Mouse (Mus musculus) limb, embryonic 12.5 days (tissue): ENCODE measurements around the gene Prdm2. TPM values are rescaled to one million over a fixed set of nuclear protein-coding genes. Genes with fewer than 3 reads are reported as not detected.

ENCODE experiments used
- ATAC-seq: fragments of 200-750 bp; cut with Nextera tagmentation; 2 replicates; pipeline ENCODE4 v1.8.0; 2017; ENCODE audit warnings: low read depth, moderate TSS enrichment; ENCODE audit not compliant: insufficient number of reproducible peaks, insufficient read depth, low FRiP score, low TSS enrichment
- H3K27ac ChIP-seq: fragments of 300-500 bp; sonication (generic); 2 replicates; pipeline ENCODE4 v1.5.1; 2016; ENCODE audit warnings: mild to moderate bottlenecking, moderate library complexity
- H3K27me3 ChIP-seq: fragments of 300-500 bp; sonication (generic); 2 replicates; pipeline ENCODE4 v1.6.1; 2016; ENCODE audit warnings: mild to moderate bottlenecking, moderate library complexity
- H3K36me3 ChIP-seq: fragments of 300-500 bp; sonication (generic); 2 replicates; pipeline ENCODE4 v1.6.1; 2016; ENCODE audit warnings: mild to moderate bottlenecking, moderate library complexity
- H3K4me1 ChIP-seq: fragments of 300-500 bp; sonication (generic); replicated peaks from 2 replicates; pipeline ENCODE4 v1.6.1; 2016
- H3K4me2 ChIP-seq: fragments of 300-500 bp; sonication (generic); 2 replicates; pipeline ENCODE4 v1.6.1; 2016; ENCODE audit warnings: mild to moderate bottlenecking, moderate library complexity
- H3K4me3 ChIP-seq: fragments of 300-500 bp; sonication (generic); replicated peaks from 2 replicates; pipeline ENCODE4 v1.5.1; 2016; ENCODE audit warnings: mild to moderate bottlenecking
- H3K9ac ChIP-seq: fragments of 300-500 bp; sonication (generic); replicated peaks from 2 replicates; pipeline ENCODE4 v1.6.1; 2016; ENCODE audit warnings: mild to moderate bottlenecking, moderate library complexity
- H3K9me3 ChIP-seq: fragments of 300-500 bp; sonication (generic); 2 replicates; pipeline ENCODE4 v1.6.1; 2016; ENCODE audit warnings: mild to moderate bottlenecking, moderate library complexity
- WGBS: fragments of 180-500 bp; shearing (Covaris S2); methylation state at CpG from one replicate; pipeline ENCODE4 v1.1.7; 2016; 5-methylcytosine and 5-hydroxymethylcytosine counted together
- polyA plus RNA-seq: library from polyadenylated mRNA; unstranded; fragments of >200 nt; fragmentation: Nextera tagmentation; extraction: Ambion mirVana; gene quantifications from 2 replicates; pipeline ENCODE4 v1.2.1, GENCODE M21; 2016

Gene Prdm2
- polyA plus RNA-seq, 1 experiment from 2014 or later: 16.2 TPM

GRCm38 (mm10) chr4:143106566-143106965, 106.2 kb downstream of the Prdm2 start:
- peaks cover 51% of the 10 kb centered on the region for H3K36me3 ChIP-seq
- no peak overlapping the region for H3K4me2 ChIP-seq
- no peaks in the 10 kb centered on the region for H3K9me3 ChIP-seq
- no peaks in the 10 kb centered on the region for H3K27me3 ChIP-seq
- H3K9ac ChIP-seq: no peak overlapping the region
- no peak for ATAC-seq
- no peak overlapping the region for H3K4me3 ChIP-seq
- WGBS: 76% methylated on average over 2 of the region's 2 CpGs
- H3K4me1 ChIP-seq: peaks cover 29% of the 10 kb centered on the region
- H3K27ac ChIP-seq: no peak overlapping the region

GRCm38 (mm10) chr4:143104739-143105138, 108.1 kb downstream of the Prdm2 start:
- H3K4me2 ChIP-seq: no peak overlapping the region
- no peak overlapping the region for H3K9ac ChIP-seq
- no peak overlapping the region for H3K4me3 ChIP-seq
- H3K27ac ChIP-seq: no peak overlapping the region
- no peaks in the 10 kb centered on the region for H3K9me3 ChIP-seq
- peaks cover 29% of the 10 kb centered on the region for H3K4me1 ChIP-seq
- H3K27me3 ChIP-seq: no peaks in the 10 kb centered on the region
- ATAC-seq: no peak
- 67% methylated on average over 5 of the region's 5 CpGs for WGBS
- H3K36me3 ChIP-seq: peaks cover 32% of the 10 kb centered on the region

GRCm38 (mm10) chr4:143103811-143104210, 109.0 kb downstream of the Prdm2 start:
- no peak overlapping the region for H3K27ac ChIP-seq
- no peak for ATAC-seq
- peaks cover 25% of the 10 kb centered on the region for H3K4me1 ChIP-seq
- H3K36me3 ChIP-seq: peaks cover 23% of the 10 kb centered on the region
- H3K4me2 ChIP-seq: no peak overlapping the region
- H3K4me3 ChIP-seq: no peak overlapping the region
- H3K27me3 ChIP-seq: no peaks in the 10 kb centered on the region
- WGBS: 69% methylated on average over 2 of the region's 2 CpGs
- H3K9ac ChIP-seq: no peak overlapping the region
- no peaks in the 10 kb centered on the region for H3K9me3 ChIP-seq

DNA sequence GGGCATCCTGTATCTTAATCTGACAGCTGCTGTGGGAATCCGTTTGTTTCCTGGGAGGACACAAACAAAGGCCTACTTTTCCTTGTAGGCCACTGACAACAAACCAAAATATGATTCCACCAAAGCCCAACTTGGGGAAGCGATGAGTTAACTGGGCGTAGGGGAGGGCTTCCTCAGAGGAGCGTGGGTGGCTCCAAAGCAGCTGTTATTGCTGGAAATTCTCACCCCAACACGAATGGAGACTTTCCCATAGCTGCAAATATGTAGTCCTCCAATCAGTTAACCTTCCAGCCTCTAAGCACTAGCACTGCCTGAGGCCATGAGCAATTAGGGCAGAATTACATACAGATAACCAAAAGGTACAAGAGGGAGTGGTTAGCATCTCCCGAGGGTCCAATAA, 112.6 kb downstream of the Prdm2 start:
- H3K4me1 ChIP-seq: peaks cover 13% of the 10 kb centered on the region
- H3K9ac ChIP-seq: no peak overlapping the region
- 56% methylated on average over 6 of the region's 6 CpGs for WGBS
- no peak overlapping the region for H3K4me3 ChIP-seq
- no peaks in the 10 kb centered on the region for H3K27me3 ChIP-seq
- H3K4me2 ChIP-seq: no peak overlapping the region
- H3K9me3 ChIP-seq: no peaks in the 10 kb centered on the region
- H3K27ac ChIP-seq: no peak overlapping the region
- no peak for ATAC-seq
- H3K36me3 ChIP-seq: no peaks in the 10 kb centered on the region

- H3K4me2 ChIP-seq: no peak overlapping the region
- no peaks in the 10 kb centered on the region for H3K27me3 ChIP-seq
- H3K9ac ChIP-seq: no peak overlapping the region
- H3K9me3 ChIP-seq: no peaks in the 10 kb centered on the region
- H3K4me3 ChIP-seq: no peak overlapping the region
- ATAC-seq: no peak
- peaks cover 9% of the 10 kb centered on the region for H3K4me1 ChIP-seq
- no peaks in the 10 kb centered on the region for H3K36me3 ChIP-seq
- H3K27ac ChIP-seq: no peak overlapping the region
- 60% methylated on average over 11 of the region's 11 CpGs for WGBS
Observed at GRCm38 (mm10) chr4:143099288-143100039, 113.3 kb downstream of the Prdm2 start.

DNA sequence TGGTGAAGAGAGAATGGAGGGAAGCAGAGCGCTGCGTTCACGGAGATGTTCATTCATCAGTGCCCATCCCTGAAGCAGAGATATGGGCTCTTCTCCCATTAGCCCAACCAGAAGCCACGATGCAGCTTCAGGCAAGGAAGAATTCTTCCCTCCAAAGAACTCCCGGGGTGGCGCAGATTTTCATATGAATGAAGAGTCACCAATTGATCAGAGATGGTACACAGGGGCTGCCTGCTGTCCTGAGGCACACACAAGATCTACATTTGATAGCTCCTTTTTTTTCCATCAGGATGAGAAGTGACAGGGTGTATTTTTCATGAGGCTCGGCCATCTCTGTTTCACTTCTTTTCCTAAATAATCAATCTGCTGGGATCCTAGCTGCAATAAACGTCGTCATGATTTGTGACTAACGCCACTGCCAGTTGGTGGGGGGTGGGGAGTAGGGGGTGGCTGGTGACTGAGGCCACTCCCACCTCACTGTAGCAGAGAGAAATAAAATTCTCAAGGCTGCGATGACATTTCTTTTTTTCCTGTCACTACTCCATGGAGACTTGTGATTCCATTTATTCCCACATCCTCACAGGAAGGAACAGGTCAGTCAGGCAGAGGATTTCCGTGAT, 120.6 kb downstream of the Prdm2 start:
- peaks cover 5% of the 10 kb centered on the region; the same call in 1 of the 2 replicates for H3K9me3 ChIP-seq
- 27% methylated on average over 12 of the region's 12 CpGs for WGBS
- no peaks in the 10 kb centered on the region for H3K27me3 ChIP-seq
- H3K27ac ChIP-seq: no peak overlapping the region
- H3K4me3 ChIP-seq: no peak overlapping the region
- no peak overlapping the region for H3K9ac ChIP-seq
- peaks cover 6% of the 10 kb centered on the region; the same call in 1 of the 2 replicates for H3K4me1 ChIP-seq
- no peak for ATAC-seq
- H3K36me3 ChIP-seq: no peaks in the 10 kb centered on the region
- no peak overlapping the region for H3K4me2 ChIP-seq

DNA sequence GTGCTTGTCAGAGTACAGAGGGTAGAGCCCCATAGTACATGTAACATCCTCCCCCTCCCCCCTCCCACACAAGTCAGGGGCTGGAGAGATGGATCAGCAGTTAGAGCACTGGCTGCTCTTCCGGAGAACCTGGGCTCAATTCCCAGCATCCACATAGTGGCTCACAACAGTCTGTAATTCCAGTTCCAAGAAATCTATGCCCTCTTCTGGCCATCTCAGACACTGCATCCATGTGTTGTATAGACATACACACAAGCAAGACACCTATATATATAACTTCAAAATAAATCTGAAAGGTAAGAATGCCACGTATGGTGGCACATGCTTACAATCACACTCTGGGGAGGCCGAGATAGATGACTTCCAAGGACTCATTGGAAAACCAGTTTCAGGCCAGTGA, 122.2 kb downstream of the Prdm2 start:
- Histone ChIP-seq H3K36me3 (no peaks in the 10 kb centered on the region), H3K4me3 (no peak overlapping the region), H3K27ac (no peak overlapping the region), H3K9ac (no peak overlapping the region), H3K27me3 (no peaks in the 10 kb centered on the region), H3K4me2 (no peak overlapping the region), H3K4me1 (peaks cover 6% of the 10 kb centered on the region; the same call in 1 of the 2 replicates), H3K9me3 (peaks cover 5% of the 10 kb centered on the region; the same call in 1 of the 2 replicates)
- no peak for ATAC-seq
- 96% methylated on average over 3 of the region's 3 CpGs for whole genome bisulfite sequencing

GRCm38 (mm10) chr4:143074071-143074765, 138.6 kb downstream of the Prdm2 start:
- peaks cover 15% of the 10 kb centered on the region for H3K4me1 ChIP-seq
- WGBS: 4% methylated on average over 20 of the region's 20 CpGs
- no peaks in the 10 kb centered on the region for H3K36me3 ChIP-seq
- ATAC-seq: peak; percentile 52; the same call in 1 of the 2 replicates
- no peak overlapping the region for H3K27ac ChIP-seq
- peak overlapping the region; percentile 75 for H3K4me2 ChIP-seq
- no peaks in the 10 kb centered on the region for H3K9me3 ChIP-seq
- H3K9ac ChIP-seq: peak overlapping the region; percentile 52
- peak overlapping the region; percentile 31 for H3K4me3 ChIP-seq
- H3K27me3 ChIP-seq: peaks cover 13% of the 10 kb centered on the region; the same call in 1 of the 2 replicates

DNA sequence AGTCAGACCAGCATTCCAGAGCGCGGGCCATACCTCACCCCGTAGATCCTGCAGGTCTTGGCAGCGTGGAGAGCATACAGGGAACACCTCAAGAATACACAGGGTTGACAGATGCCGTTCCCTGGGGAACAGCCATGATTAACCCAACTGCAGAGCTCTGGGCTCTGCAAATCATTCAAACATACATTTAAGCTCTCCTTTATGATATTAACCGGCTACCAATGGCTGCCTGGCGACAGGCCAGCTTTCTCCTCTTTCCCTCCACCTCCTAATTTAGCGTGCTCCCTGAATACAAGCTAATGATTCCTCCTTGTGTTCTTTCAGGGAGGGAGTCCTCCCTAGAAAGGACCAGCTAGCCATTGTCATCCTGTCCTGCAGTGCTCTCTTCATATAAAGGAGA, 141.0 kb downstream of the Prdm2 start:
- H3K4me1 ChIP-seq: peaks cover 15% of the 10 kb centered on the region
- WGBS: 49% methylated on average over 8 of the region's 8 CpGs
- no peak overlapping the region for H3K27ac ChIP-seq
- no peak overlapping the region for H3K4me2 ChIP-seq
- no peaks in the 10 kb centered on the region for H3K36me3 ChIP-seq
- H3K9ac ChIP-seq: no peak overlapping the region
- ATAC-seq: no peak
- no peaks in the 10 kb centered on the region for H3K9me3 ChIP-seq
- no peak overlapping the region for H3K4me3 ChIP-seq
- H3K27me3 ChIP-seq: peaks cover 13% of the 10 kb centered on the region; the same call in 1 of the 2 replicates

- Histone ChIP-seq H3K9ac (no peak overlapping the region), H3K4me2 (no peak overlapping the region), H3K36me3 (no peaks in the 10 kb centered on the region), H3K4me3 (no peak overlapping the region), H3K27me3 (no peaks in the 10 kb centered on the region), H3K4me1 (no peaks in the 10 kb centered on the region; the same call in 1 of the 2 replicates), H3K27ac (no peak overlapping the region), H3K9me3 (no peaks in the 10 kb centered on the region)
- 84% methylated on average over 9 of the region's 9 CpGs for WGBS
- ATAC-seq: no peak
Observed at GRCm38 (mm10) chr4:143067006-143067405, 145.8 kb downstream of the Prdm2 start.

- H3K4me3 ChIP-seq: no peak overlapping the region
- no peaks in the 10 kb centered on the region for H3K4me1 ChIP-seq
- 86% methylated on average over 12 of the region's 12 CpGs for WGBS
- ATAC-seq: no peak
- H3K9me3 ChIP-seq: no peaks in the 10 kb centered on the region
- no peak overlapping the region for H3K4me2 ChIP-seq
- H3K36me3 ChIP-seq: no peaks in the 10 kb centered on the region
- H3K9ac ChIP-seq: no peak overlapping the region
- H3K27me3 ChIP-seq: no peaks in the 10 kb centered on the region
- H3K27ac ChIP-seq: no peak overlapping the region
Observed at GRCm38 (mm10) chr4:143058765-143059344, 153.9 kb downstream of the Prdm2 start.
